Mouse (Mus musculus): ENCODE results near the gene Aatf.
A peak's percentile ranks its signal among the peaks of the same experiment; 100 is the strongest.

Aatf gene

DNA sequence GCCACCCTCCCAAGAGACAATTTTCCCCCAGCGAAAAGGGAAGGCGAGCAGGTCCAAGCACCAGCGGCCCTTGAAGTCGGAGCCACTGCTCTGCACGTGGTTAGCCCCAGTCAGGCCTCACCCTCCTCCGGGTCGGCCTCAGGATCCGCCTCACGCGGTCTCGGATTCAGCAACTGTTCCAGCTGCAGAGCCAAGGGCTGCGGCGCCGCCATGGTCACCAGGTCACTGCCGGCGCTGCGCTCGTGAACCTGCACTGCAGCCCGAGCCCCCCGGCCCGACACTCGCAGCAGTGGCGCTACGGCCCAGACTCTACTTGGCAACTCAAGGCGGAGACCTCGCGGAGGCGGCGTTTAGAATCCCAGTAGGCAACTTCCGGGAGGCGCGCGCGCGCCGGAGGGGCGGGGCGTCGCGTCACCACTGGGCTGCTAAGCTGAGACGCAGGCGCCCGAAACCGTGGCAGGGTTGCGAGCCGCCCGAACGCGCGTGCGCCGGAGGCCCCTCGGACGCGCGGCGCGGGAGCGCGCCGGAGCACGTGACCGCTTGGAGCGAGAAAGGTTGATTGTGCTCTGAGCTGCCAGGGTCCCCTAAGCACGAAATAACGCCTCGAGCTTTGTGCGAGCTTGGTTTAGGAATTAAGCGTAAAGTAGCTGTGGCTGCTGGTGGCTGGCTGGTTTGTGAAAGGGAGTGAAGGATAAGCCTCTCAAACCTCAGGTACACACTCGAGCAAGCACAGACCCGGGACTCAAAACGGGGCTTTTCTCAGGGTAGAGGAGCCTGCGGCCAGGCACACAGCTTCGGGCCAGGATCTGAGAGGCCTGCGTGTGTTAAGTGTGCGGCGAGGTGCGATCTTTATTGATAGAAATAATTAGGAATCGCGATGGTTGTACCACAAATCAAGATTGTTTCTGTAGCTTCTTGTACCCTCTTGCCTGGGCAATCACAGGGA lies at the start of gene Aatf:
Gene Aatf, minus strand, starts transcription at position 352 of the 946 bp plus-strand sequence.
- peak; percentile 96 to 97 for DNase-seq

DNA sequence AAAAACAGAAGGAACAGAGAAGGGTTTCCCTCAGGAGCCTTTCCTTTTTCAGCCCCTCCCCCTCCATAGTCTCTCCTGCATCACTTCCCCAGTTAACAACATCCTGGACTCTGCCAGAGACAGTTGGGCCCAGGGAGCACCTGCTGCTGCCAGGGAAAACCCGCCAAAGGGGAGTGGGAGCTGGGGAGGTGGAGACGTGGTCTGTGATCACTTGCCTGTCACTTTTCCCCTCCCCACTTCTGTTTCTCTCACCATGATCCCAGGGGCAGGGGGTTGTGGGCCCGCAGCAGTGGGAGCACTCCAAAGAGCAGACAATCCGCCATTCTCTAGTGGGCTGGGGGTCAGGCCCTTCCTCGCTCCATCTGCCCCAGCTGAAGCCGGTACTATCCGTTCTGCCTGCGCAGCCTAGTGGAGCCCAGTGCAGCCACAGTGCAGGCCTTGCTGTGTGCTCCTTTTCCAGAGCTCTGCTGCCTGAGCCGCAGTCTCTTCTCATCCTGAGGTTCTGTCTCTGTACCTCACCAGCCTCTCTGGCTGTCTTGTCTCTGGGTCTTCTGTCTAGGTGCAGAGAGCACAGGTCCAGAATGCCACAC lies 49.5 kb upstream of the Aatf start:
- no peak for DNase-seq

DNA sequence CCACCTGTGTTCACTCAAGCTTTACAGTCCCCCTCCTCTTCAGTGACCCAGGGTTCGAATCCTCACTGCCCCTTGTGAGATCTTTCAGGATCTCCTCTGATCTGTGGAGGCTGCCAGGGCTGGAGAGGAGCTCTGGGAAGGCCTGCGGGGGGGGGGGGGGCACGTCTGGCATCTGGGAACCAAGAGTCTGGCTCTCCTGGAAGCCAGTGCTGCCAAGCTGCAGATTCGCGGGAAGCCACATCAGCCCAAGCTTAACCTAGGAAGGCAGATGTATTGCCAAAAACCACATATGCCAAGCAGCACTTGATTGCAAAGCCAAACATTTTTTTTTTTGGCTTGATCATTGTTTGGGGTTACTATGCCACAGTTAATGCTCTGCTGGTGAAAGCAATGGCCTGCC lies 48.2 kb upstream of the Aatf start:
- no peak for DNase-seq

DNA sequence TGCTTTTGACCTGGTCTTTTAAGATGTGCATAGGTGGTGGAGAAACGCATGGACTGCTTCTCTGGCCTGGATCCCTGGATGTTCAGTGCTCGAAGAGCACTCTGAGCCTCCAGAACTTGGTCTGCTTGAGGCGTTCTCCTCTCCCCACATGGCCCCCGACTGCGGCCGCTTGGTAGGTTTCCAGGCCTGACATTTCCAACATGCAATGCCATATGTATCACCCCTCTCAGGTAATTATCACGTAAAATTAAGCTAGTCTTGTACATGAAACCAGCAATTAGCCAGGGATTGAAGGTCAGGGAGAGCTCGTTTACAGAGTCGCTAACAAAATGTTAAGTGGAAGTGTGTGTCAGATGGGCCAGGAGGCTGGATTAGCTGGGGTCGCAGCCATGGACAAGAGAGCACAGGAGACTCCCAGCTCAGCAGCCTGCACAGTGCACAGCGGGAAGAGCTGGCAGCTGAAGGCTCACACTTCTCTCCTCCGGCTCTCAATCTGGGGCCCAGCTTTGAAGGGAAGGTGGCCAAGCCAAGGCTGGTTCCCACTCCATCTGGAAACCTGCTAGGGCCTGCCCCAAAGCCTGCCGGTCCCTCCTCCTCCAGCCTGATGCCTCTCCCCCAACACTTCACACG lies 40.6 kb upstream of the Aatf start:
- DNase-seq = no peak

DNA sequence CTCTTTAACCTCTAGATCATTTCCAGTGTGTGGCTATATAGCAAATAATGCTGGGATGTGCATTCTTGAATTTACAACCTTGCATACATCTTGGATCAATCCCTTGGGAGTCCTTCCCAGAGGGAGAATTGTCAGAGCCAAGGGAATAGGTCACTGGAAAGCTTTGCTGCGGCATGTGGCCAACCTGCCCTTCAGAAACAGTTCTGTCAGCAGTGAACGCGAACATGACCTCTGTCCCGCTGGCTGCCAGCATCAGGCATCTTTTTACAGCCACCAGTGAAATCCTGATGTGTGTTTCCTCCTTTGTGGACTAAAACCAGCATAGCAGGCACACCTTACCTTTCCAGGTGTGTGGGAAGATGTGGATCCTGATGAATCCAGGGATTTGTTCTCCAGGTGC lies 38.0 kb upstream of the Aatf start:
- DNase-seq = no peak

DNA sequence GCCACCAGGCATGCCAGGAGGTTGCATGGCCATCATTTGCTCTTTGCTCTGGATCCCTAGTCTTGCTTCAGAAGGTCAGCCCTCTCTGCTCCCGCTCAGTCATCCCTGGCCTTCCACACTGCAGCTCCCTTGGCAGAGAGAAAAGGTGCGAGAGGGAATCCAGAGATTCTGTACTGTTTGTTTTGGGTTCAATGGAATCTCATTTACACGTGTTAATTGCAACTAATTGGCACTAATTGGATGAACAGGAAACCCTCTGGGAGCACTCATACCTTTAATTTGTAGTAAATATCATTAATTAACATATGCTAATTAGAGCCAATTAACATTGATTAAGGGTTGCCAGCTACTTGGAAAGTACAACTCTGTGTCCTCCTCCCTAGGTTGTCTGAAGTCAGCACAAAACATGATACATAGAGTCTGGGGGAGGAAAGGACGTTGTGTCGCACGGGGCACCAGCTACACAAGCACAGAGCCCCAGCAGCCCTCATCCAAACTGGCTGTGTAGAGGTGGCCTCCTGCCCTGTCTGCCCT lies 36.0 kb upstream of the Aatf start:
- no peak for DNase-seq

DNA sequence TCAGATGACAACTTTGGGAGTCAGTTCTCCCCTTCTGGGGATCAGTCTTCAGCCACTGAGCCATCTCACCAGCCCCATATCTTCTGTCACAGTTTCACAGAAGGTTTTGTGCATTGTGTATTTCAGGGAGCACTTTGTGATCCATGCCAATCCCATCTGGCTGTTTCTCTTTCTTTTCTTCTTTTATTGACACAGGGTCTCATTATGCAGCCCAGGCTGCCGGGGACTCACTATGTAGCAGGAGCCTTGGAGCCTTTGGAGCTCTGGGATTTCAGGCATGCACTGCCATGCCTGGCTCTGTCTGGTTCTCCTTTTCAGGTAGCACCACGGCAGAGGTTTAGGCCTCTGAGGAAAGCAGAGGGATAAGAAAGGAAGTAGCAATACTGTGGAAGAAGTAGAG lies 35.0 kb upstream of the Aatf start:
- no peak for DNase-seq

DNA sequence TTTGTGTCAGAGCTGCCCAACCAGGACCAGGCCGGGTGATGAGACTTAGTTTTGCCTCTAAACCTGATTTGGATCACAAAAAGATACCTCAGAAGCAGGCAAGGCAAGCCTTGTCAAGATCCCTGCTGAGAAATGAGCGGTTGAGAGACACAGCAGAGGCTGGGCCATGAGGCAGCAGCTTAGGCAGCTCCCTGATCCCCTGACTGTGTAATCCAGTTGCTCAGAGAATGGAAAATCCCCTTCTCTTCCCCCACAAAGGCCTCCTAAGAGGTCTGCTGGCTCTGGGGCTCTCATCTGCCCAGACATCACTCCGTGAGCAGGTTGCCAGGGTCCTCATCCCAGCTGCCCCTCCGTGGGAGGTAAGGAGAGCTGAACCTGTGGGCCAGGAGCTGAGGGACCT lies 26.7 kb upstream of the Aatf start:
- DNase-seq = no peak

DNA sequence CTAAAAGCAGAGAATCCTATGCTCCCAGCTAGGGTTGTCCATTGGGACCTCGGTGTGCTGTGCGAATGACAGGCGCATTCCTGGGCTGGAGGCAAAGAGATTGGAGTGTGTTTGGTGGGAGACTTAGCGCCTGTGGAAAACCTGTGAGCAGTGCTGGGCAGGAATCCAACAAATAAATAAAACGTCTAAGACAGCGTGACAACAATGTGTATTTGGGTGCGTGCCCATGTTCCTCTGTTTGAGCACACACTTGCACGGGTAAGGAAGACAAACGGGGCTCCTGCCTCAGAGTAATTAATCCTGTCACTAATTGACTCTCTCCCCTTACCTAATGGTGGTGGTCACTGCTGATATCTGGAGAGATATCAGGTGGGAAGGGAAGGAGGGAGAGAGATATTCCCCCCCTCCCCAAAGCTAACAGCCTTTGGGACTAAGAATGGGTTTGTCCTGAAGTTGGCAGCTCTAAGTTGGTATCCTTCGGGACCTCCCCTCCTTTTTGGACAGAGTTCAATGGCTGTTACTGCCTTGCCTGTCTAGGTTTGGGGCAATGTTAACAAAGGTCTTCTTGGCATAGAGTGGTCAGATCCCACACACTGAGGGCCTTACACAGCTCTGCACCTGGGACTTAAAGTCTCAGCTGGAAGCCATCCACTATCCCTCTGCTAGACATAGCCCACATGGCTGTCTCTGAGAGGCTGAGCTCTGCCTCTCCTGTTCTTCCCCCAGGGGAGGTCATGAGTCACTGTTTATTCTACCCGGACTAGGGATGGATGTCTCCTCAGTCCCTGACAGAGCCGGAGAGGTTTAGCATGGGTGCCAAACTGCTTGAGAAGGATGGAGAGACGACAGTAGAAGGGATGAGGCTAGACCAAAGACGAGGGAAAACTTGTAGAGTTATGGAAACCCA lies 16.7 kb upstream of the Aatf start:
- DNase-seq = peak in 1 of 2 experiments; percentile 16

DNA sequence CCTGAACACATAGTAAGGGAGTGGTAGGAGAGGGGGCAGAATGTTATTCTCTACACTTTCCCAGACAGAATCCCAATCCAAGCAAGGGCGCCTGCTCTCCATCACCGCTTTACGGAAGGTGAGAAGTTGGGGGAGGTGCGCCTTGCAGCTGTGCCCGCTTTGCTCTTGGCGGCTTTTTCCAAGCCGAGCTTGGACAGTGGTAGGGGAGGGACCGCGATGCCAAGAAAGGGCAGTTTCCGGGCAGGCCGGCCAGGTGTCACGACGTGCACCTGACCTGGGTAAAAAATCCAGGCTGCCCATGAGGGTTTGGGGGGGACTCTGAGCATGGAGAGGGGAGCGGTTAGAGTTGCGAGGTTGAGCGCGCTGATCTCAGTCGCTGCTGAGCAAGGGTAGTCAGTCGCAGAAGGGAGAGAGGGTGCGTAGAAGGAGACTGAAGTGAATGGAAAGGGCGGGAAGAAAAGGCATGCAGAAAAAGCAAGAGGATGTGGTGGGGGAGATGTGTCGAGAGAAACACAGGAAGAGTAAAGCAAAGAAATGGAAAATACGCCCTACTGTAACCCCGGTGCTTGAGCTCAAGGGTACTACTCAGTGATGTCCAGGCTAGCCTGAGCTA lies 15.9 kb upstream of the Aatf start:
- no peak for DNase-seq

DNA sequence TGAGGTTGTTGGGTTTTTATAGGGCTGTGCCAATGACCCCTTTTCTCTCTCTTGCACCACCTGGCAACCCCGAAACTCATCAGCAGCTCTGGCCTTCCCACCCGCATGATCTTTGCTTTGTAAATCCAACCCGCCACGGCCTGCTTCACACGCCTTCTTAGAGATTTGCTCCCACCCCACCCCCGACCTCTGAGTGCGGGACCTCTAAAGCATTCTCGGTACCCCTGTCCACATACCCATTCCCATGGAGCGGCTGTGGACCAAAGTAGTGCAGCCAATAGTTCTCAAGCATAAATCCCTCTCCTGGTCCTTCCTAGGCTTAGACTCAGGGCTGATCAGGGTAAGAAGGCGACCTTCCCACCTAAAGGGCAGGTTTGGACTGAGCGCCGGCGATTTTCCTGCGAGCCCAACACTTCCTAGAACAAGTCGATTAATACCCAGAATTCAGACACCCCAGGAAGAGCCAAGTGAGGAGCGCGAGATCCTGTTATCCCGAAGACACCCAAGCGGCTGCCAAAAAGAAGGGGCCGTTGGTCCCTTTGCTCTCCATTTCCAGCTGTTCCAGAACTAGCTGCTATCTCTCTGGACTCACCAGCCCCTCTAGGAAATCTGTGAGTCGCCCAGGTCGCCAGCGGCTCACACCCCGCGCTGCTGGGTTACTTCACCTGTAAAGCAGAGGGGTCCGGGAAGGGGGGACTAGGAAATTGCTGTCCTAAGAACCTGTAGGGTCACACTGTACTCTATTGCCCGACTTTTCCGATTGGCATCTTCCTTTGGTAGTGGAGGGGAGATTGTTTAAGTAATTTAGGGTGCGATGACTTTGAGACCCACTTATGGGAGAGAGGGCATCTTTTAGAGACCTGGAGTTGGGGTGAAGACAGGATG lies 13.9 kb upstream of the Aatf start:
- DNase-seq = no peak

DNA sequence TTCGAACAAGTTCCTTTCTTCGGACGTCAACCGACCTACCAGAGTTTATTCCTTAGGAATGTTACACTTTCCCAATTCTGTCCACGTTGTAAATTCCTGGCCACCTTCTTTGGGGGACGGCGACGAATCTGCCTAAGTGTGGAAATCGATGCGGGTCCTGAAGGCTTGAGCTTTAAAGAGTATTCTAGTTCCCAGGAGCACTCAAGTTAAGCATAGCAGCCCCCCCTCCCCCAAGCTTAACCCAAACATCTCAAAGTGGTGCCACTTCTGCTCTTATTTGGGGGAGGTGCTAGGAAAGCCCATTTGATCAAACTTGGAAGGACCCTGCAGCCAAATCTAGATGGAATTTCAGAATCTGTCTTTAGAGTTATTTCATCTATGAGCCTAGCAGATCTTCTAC lies 13.1 kb upstream of the Aatf start:
- no peak for DNase-seq

DNA sequence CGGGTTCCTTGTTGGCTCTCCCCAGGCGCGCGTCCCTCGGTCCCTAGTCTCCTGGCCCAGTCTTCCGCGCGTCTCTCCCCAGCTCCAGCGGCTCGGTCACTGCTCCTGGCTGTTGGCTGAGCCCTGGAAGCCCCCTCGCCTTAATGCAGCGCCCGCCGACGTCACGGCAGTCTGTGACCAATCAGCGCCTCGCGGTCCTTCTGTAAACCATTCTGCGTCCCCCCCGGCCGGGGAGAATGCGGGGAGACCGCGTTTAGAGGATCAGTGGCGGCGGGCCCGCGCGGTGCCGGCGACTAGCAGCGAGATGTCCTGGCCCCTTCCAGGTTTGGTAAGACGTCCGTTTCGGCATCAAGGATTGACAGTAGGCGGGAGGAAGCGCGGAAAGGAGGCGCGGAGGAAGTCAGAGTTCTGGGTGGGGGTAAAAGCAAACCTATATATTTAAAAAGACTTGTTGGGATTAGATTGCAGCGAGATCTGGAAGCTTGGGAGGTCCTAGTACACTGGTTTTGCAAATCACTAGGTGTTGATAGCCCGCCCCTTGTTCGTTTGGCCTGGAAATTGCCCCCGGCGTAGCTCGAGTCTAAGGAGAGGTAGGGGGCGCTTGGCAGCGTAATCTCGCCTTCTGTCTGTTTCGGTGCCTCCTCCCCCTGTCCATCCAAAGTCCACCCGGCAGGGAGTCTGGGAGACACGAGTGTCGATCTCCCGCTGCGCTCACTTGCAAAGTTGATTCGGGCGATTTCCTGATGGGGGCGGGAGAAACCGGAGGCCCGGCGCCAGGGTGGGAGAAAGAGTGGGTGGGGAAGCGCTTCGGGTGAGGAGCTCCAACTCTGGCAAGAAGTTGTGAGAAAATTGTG lies 12.3 kb upstream of the Aatf start, which contains the start of gene Lhx1:
Gene Lhx1, minus strand, starts transcription at position 115 of the 854 bp plus-strand sequence.
- DNase-seq = peak in 1 of 2 experiments; percentile 23

DNA sequence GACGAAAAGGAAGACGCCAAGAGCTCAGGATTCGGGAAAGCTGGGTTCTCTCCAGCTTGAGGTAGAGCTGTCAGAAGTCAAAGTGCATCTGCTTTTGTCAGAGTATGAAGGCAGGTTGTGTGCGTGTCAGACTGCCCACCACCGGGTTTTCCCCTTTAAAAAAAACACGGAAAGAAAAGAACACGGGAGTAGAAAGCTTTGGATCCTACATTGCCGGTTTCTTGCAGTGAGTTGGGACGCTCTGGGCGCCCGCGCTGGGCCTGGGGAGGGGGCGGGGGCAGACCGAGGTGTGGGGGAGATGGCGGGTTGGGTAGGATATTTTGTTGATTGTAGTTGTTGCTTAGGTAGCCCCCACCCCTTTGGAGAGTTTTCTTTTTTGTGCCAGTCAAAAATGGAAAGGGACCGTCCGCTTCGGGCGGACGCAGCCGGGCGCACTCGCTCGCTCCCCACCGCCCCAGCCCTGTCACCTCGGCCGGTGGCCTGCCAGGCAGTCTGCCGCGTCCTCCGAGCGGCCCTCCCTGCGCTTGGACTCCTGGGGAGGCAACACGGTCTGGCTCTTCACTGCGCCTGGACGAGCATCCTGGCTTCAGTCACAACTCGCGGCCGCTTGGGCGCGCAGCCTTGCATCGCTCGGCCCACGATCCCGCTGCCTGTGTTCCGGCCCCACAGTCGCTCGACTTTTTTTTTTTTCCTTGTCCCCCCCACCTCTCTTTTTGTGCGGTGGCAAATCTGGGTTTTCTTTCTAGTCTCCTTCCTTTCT lies 11.4 kb upstream of the Aatf start:
- DNase-seq = no peak

DNA sequence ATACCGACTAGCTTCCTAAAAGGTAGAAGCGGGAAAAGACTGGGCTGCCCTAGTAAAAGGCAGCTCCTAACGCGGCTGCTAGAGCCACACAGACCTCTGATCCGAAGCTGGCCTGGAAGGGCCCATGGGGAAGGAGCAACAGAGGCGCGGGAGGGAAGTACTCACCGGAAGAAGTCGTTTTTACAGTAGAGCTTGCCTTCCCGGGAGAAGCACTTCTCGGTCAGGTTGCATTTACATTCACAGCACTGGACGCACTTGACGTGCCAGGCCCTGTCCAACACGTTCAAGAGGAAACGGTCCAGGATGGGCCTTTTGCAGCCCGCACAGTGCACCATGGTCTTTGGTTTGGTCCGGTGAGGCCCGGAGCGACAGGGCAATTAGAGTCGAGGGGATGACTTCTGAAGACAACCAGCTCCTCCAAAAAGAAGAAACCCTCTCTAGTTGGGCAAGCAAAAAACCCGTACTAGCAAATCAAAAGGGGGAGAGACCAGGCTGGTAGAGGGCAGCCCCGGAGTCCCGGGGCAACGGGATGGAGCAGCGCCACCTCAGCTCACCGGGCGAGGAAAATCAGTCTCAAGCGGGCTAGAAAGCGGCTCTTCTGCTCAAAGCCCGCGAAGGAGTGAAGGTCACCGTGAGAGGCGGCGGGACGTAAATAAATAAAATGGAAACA lies 10.7 kb upstream of the Aatf start:
- DNase-seq = peak in 1 of 2 experiments; percentile 27

DNA sequence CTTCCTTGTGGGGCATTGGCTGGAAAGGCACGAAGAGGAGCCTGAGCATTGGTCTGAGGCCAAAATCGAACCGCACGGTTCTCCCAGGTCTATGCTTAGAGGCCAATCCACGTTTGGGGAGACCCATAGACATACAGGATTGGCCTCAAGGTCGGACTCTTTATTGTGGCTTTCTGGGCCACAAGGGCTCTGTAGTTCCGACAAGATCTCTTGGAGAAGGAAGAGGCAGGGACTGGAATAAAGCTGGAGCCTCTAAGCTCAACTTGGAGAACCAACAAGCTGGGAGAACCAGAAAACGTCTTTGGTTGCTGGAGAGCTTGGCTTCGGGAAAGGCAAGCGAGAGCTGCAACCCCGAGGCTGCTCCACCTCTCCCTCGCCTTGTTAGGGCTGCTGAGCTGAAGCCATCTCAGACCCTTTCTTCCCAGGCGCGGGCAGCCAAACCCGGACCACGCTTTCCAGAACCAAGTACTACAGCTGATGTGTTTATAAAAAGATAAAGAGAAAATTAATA lies 10.1 kb upstream of the Aatf start:
- no peak for DNase-seq

DNA sequence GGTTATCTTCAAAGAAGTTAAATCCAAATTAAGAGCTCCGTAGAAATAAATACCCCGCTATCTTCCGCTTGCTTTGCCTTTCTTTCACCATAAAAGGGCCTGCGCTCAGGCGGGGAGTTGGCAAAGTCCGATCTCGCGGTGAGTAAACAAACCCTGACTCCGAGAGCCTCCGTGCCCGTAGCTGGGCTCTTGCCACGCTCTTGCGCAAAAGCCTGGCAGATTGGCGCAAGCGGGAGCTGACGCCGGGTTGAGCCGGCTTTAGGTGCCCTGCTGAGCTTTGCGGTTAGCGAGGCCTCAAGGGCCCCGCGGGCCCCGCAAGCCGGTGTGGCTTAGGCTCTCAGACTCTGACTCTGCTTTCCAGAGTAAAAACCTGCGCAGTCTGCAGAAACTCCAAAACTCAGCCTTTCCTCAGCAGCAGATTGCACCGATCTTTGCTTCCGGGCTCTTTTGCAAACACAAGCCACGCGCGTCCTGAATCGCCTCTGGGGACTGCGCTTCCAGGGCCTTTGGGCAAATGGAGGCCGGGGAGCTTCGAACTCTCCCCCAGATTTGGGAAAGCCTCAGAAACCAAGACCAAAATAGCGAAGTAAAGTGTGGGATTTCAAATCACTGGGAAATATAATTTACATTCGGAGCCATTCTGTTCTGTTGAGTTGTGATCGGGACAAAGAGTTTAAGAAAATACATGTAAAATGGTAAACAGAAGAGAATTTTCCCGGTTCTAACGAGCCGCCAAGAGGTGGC lies 9.4 kb upstream of the Aatf start:
- peak; percentile 82 to 88 for DNase-seq
